Mouse (Mus musculus): ENCODE results near the gene Ccl3.

Gene Ccl3

GRCm38 (mm10) chr11:83649305-83649841 is at the start of gene Ccl3:
Gene Ccl3, minus strand, starts transcription at chr11:83649355.
- DNase-seq (ENCODE audit: low read depth, low spot score) = no peak

- no peak for DNase-seq (ENCODE audit: low read depth, low spot score)
Measured at GRCm38 (mm10) chr11:83692008-83692407, 42.9 kb upstream of the Ccl3 start.

- no peak for DNase-seq (ENCODE audit: low read depth, low spot score)
Measured at GRCm38 (mm10) chr11:83689918-83690317, 40.8 kb upstream of the Ccl3 start.

- no peak for DNase-seq (ENCODE audit: low read depth, low spot score)
Measured at GRCm38 (mm10) chr11:83675665-83676064, 26.5 kb upstream of the Ccl3 start.

GRCm38 (mm10) chr11:83671743-83672142 is 22.6 kb upstream of the Ccl3 start:
- DNase-seq (ENCODE audit: low read depth, low spot score) = no peak

- no peak for DNase-seq (ENCODE audit: low read depth, low spot score)
Measured at GRCm38 (mm10) chr11:83663532-83663931, 14.4 kb upstream of the Ccl3 start.

- DNase-seq (ENCODE audit: low read depth, low spot score) = no peak
Measured at GRCm38 (mm10) chr11:83662204-83662603, 13.0 kb upstream of the Ccl3 start, which contains the start of gene Ccl4. Gene Ccl4, plus strand, starts transcription at chr11:83662584.

GRCm38 (mm10) chr11:83658797-83659196 is 9.6 kb upstream of the Ccl3 start:
- no peak for DNase-seq (ENCODE audit: low read depth, low spot score)

GRCm38 (mm10) chr11:83657508-83657907 is 8.4 kb upstream of the Ccl3 start:
- DNase-seq (ENCODE audit: low read depth, low spot score) = no peak

GRCm38 (mm10) chr11:83654606-83655005 is 5.5 kb upstream of the Ccl3 start:
- no peak for DNase-seq (ENCODE audit: low read depth, low spot score)

- no peak for DNase-seq (ENCODE audit: low read depth, low spot score)
Measured at GRCm38 (mm10) chr11:83646356-83647149, 2.6 kb downstream of the Ccl3 start.

GRCm38 (mm10) chr11:83645521-83645920 is 3.6 kb downstream of the Ccl3 start, which contains the start of gene Rpl9-ps1:
Gene Rpl9-ps1, minus strand, starts transcription at chr11:83645621.
- no peak for DNase-seq (ENCODE audit: low read depth, low spot score)

GRCm38 (mm10) chr11:83641216-83641615 is 7.9 kb downstream of the Ccl3 start:
- DNase-seq (ENCODE audit: low read depth, low spot score) = no peak

GRCm38 (mm10) chr11:83640141-83640540 is 9.0 kb downstream of the Ccl3 start:
- no peak for DNase-seq (ENCODE audit: low read depth, low spot score)

GRCm38 (mm10) chr11:83639533-83639932 is 9.6 kb downstream of the Ccl3 start:
- DNase-seq (ENCODE audit: low read depth, low spot score) = no peak

- no peak for DNase-seq (ENCODE audit: low read depth, low spot score)
Measured at GRCm38 (mm10) chr11:83638934-83639333, 10.2 kb downstream of the Ccl3 start.

GRCm38 (mm10) chr11:83636742-83637235 is 12.4 kb downstream of the Ccl3 start:
- DNase-seq (ENCODE audit: low read depth, low spot score) = no peak

GRCm38 (mm10) chr11:83634898-83635297 is 14.3 kb downstream of the Ccl3 start:
- no peak for DNase-seq (ENCODE audit: low read depth, low spot score)

GRCm38 (mm10) chr11:83634425-83634824 is 14.7 kb downstream of the Ccl3 start:
- DNase-seq (ENCODE audit: low read depth, low spot score) = no peak

- DNase-seq (ENCODE audit: low read depth, low spot score) = no peak
Measured at GRCm38 (mm10) chr11:83632744-83633143, 16.4 kb downstream of the Ccl3 start.

- DNase-seq (ENCODE audit: low read depth, low spot score) = no peak
Measured at GRCm38 (mm10) chr11:83631065-83631464, 18.1 kb downstream of the Ccl3 start.

GRCm38 (mm10) chr11:83630630-83631029 is 18.5 kb downstream of the Ccl3 start:
- no peak for DNase-seq (ENCODE audit: low read depth, low spot score)

GRCm38 (mm10) chr11:83628808-83629207 is 20.3 kb downstream of the Ccl3 start:
- no peak for DNase-seq (ENCODE audit: low read depth, low spot score)
